In the genomic region with DNA sequence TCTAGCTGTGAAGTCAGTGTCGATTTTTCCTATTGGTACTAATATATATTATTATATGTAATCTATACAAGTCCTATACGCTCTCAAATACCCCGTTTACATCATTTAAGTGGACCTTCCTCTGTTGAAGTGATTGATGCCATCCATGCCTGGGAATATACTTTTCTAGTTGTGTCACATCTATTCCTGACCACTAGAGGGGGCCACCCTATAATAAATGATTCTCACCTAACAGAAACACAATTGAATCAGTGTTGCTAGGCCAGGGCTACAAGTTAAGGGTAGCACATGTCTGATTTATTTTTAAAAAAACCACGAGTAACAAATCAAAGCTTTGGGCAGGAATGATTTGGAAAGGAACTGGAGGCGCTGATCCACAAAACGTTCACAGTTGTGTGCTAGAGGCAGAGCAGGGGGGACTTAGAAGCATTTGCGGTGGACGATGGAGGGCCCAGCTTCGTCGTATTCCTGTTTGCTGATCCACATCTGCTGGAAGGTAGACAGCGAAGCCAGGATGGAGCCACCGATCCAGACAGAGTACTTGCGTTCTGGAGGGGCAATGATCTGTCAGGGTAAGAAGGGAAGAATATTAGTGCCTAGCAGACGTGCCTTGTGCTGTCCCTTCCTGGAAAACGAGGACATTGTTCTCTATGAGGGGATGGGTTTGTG, we compare ENCODE assay signal across 9 mouse cellular contexts. TPM values are rescaled to one million over a fixed set of nuclear protein-coding genes. Genes with fewer than 3 reads are reported as not detected.
DNase-seq lines count a peak whose midpoint lies in the region; ATAC-seq and TF ChIP-seq lines count a peak whose summit lies in the region.
"Had no signal": no experiment of that assay in that cellular context is flagged by ENCODE, and none has a peak within 500 bp of the region (broad histone marks: within the 10 kb centered on the region; RNA-seq: fewer than 3 reads in every experiment).

No protein-coding gene starts in this region.

- H3K4me1 ChIP-seq in intestine, postnatal 0 days (replicated peaks; ENCODE audit: control insufficient read depth, insufficient read depth, low read length): no peaks in the 10 kb centered on the region
- H3K4me1 ChIP-seq in intestine, embryonic 15.5 days (replicated peaks): no peaks in the 10 kb centered on the region
- H3K4me1 ChIP-seq: limb, embryonic 12.5 days had no signal

- H3K9me3 ChIP-seq in intestine, postnatal 0 days (ENCODE audit: control insufficient read depth): no peaks in the 10 kb centered on the region
- H3K9me3 ChIP-seq in intestine, embryonic 15.5 days: no peaks in the 10 kb centered on the region
- H3K9me3 ChIP-seq: limb, embryonic 12.5 days had no signal

- ATAC-seq in intestine, postnatal 0 days: no peak
- no peak for ATAC-seq in intestine, embryonic 15.5 days

- H3K4me3 ChIP-seq in intestine, postnatal 0 days (ENCODE audit: low read depth, low read length): no peak overlapping the region
- H3K4me3 ChIP-seq in intestine, embryonic 15.5 days (replicated peaks): no peak overlapping the region
- H3K4me3 ChIP-seq: limb, embryonic 12.5 days had no signal

- peak; percentile 49 for DNase-seq in CD4-positive helper T cell, adult 2 months (ENCODE audit: low read depth, low spot score)
- DNase-seq in NIH3T3 (ENCODE audit: low read depth): peak; percentile 78
- peak; percentile 73 for DNase-seq in induced T-regulatory cell, adult 2 months (ENCODE audit: low read depth)
- no peak for DNase-seq in urinary bladder, postnatal 36 days (ENCODE audit: low spot score in 2 of 2)
- DNase-seq in thymus, postnatal 25 days: no peak
- no peak for DNase-seq in kidney, postnatal 10 days

- H3K27ac ChIP-seq in intestine, postnatal 0 days (ENCODE audit: low read depth, low read length): no peak overlapping the region
- no peak overlapping the region for H3K27ac ChIP-seq in intestine, embryonic 15.5 days
- H3K27ac ChIP-seq: limb, embryonic 12.5 days had no signal

- peak; percentile 74 for TF ChIP-seq CTCF in intestine, postnatal 0 days (IDR thresholded peaks at IDR 0.05; ENCODE audit: low read depth)

- H3K36me3 ChIP-seq in intestine, postnatal 0 days (ENCODE audit: control insufficient read depth, insufficient read depth): peaks cover 55% of the 10 kb centered on the region; the same call in 1 of the 2 replicates
- H3K36me3 ChIP-seq in intestine, embryonic 15.5 days: peaks cover 17% of the 10 kb centered on the region

- no peak overlapping the region for H3K4me2 ChIP-seq in intestine, postnatal 0 days (replicated peaks; ENCODE audit: low read depth)
- H3K4me2 ChIP-seq in intestine, embryonic 15.5 days (replicated peaks): no peak overlapping the region
- H3K4me2 ChIP-seq: limb, embryonic 12.5 days had no signal

- WGBS in intestine, postnatal 0 days: 70% methylated on average over 15 of the region's 15 CpGs
- 65% methylated on average over 15 of the region's 15 CpGs for WGBS in intestine, embryonic 15.5 days

- H3K27me3 ChIP-seq in intestine, postnatal 0 days (replicated peaks; ENCODE audit: control insufficient read depth, insufficient read depth, low read length): no peaks in the 10 kb centered on the region
- H3K27me3 ChIP-seq in intestine, embryonic 15.5 days (replicated peaks): no peaks in the 10 kb centered on the region
- H3K27me3 ChIP-seq: limb, embryonic 12.5 days had no signal

- no peak overlapping the region for H3K9ac ChIP-seq in intestine, postnatal 0 days (ENCODE audit: low read depth, low read length)
- no peak overlapping the region for H3K9ac ChIP-seq in intestine, embryonic 15.5 days
- H3K9ac ChIP-seq: limb, embryonic 12.5 days had no signal

RNA-seq across cellular contexts. Expression of gene Acta2, which starts 14.0 kb away (rescaled TPM):
- polyA plus RNA-seq in intestine, postnatal 0 days (2015; fragmentation: Nextera tagmentation; extraction: Ambion mirVana): 1,651 and 1,727 TPM in 2 replicates
- 1,375 and 1,410 TPM in 2 replicates for polyA plus RNA-seq in intestine, embryonic 15.5 days (2015; fragmentation: Nextera tagmentation; extraction: Ambion mirVana)

RNA-seq across cellular contexts. Expression of gene Fas, which starts 49.1 kb away (rescaled TPM):
- polyA plus RNA-seq in intestine, postnatal 0 days (2015; fragmentation: Nextera tagmentation; extraction: Ambion mirVana): 14.2 and 15.6 TPM in 2 replicates
- 3.9 and 4.9 TPM in 2 replicates for polyA plus RNA-seq in intestine, embryonic 15.5 days (2015; fragmentation: Nextera tagmentation; extraction: Ambion mirVana)

RNA-seq across cellular contexts. Expression of gene Stambpl1, which starts 49.4 kb away (rescaled TPM):
- polyA plus RNA-seq in intestine, postnatal 0 days (2015; fragmentation: Nextera tagmentation; extraction: Ambion mirVana): 14.8 and 16.8 TPM in 2 replicates
- polyA plus RNA-seq in intestine, embryonic 15.5 days (2015; fragmentation: Nextera tagmentation; extraction: Ambion mirVana): 19.6 and 20.2 TPM in 2 replicates

Comparison
In these comparisons a context has a peak if more than half of its experiments do, and no peak if none do; other contexts are left out.
1. DNase-seq: peak in CD4-positive helper T cell, adult 2 months (single experiment), NIH3T3 (single experiment) and induced T-regulatory cell, adult 2 months (single experiment); none in urinary bladder, postnatal 36 days (0 of 2), thymus, postnatal 25 days (single experiment) and kidney, postnatal 10 days (single experiment).